Mouse (Mus musculus): ENCODE data around the gene Tfap2c.

Tfap2c gene

GRCm38 (mm10) chr2:172607710-172608109 lies 58.3 kb downstream of the Tfap2c start:
- ATAC-seq (ENCODE audit: insufficient number of reproducible peaks, low FRiP score, low TSS enrichment) = no peak

Data from cerebellum, adult (tissue).